Mouse (Mus musculus) C2C12 (cell line): ENCODE data around the gene Srsf3.

ENCODE experiments used
- CEBPB ChIP-seq: IDR thresholded peaks from one replicate; pipeline ENCODE4 v1.6.1; 2011; ENCODE audit warnings: low read depth, mild to moderate bottlenecking, control low read depth, moderate library complexity
- CTCF ChIP-seq: IDR thresholded peaks from one replicate; pipeline ENCODE4 v1.5.1; 2011; ENCODE audit not compliant: control insufficient read depth, insufficient read depth, insufficient read length
- MAX ChIP-seq: IDR thresholded peaks from one replicate; pipeline ENCODE4 v1.6.1; 2011; ENCODE audit warnings: mild to moderate bottlenecking, control low read depth
- MYOD1 ChIP-seq: IDR thresholded peaks from one replicate; pipeline ENCODE4 v1.6.1; 2011; ENCODE audit warnings: low read depth; ENCODE audit not compliant: control insufficient read depth, insufficient read length
- MYOG ChIP-seq: IDR thresholded peaks from one replicate; pipeline ENCODE4 v1.6.1; 2011; ENCODE audit not compliant: control insufficient read depth, insufficient read length; ENCODE audit errors: extremely low read depth
- USF1 ChIP-seq: IDR thresholded peaks from one replicate; pipeline ENCODE4 v1.6.1; 2011; ENCODE audit warnings: low read depth, mild to moderate bottlenecking, control low read depth, moderate library complexity

DNA sequence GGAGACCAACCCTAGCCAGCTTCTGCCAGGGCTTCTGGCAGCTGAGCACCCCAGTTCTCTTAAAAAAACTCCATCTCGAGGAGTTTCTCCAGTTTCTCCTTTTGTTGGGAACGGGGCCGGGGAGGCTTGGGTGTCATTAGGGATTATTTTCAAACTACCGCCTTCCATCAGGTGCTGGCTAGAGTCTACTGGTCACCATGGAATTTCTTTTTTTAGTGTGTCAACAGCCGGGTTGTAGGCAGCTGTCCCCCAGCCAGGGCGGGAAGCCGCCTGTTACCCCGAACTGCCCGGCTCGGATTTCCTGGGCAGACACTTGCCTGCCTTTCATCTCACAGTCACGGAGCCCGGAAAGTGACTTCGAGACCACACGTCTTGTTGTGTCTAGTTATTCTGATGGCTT, 18.4 kb downstream of the Srsf3 start:
- no peak for TF ChIP-seq CTCF
- TF ChIP-seq USF1, result no peak
- no peak for TF ChIP-seq MYOD1
- no peak for TF ChIP-seq MAX
- no peak for TF ChIP-seq CEBPB
- no peak for TF ChIP-seq MYOG
